Comparison of ENCODE assay signal across 22 mouse cellular contexts in the genomic region with DNA sequence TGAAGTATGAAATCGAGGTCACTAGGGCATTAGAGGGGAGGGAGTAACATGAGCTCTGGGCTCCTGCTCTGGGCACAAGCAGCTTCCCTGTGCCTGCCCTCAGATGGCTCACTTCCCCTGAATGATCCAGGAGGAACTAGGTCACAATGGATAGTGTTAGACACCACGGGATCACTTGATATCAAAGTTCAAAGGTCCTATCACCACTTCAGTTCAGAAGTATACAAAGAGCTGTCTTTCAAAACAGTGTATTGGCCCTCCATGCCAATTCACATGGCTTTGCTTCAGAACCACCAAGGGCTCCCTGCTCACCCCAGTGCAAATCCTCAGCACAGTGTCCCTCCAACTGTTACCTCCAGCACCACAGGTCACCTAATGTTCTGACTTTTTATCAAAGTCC. TPM values are rescaled to one million over a fixed set of nuclear protein-coding genes. Genes with fewer than 3 reads are reported as not detected.
A peak's percentile ranks its signal among the peaks of the same experiment; 100 is the strongest.
DNase-seq lines count a peak whose midpoint lies in the region; ATAC-seq and TF ChIP-seq lines count a peak whose summit lies in the region.
"Not testable (repeated sequence)": the region's sequence is repeated elsewhere in the genome, so short reads cannot be mapped to it uniquely, and the experiment has no call there.
"Had no signal": no experiment of that assay in that cellular context is flagged by ENCODE, and none has a peak within 500 bp of the region (broad histone marks: within the 10 kb centered on the region; RNA-seq: fewer than 3 reads in every experiment).

No protein-coding gene starts in this region.

- not testable (repeated sequence) for TF ChIP-seq POLR2A in liver, adult 2 months (IDR thresholded peaks at IDR 0.05; ENCODE audit: extremely low read depth, insufficient read depth, low read length)

- not testable (repeated sequence) for H3K9ac ChIP-seq in intestine, embryonic 15.5 days; intestine, embryonic 16.5 days (ENCODE audit: low read depth, low read length); intestine, postnatal 0 days (ENCODE audit: low read depth, low read length); liver, adult 2 months (ENCODE audit: low read depth, low read length)

- H3K27me3 ChIP-seq in intestine, embryonic 15.5 days (replicated peaks); intestine, embryonic 16.5 days (replicated peaks; ENCODE audit: control insufficient read depth, insufficient read depth, low read length); intestine, postnatal 0 days (replicated peaks; ENCODE audit: control insufficient read depth, insufficient read depth, low read length); liver, adult 2 months (ENCODE audit: control insufficient read depth, insufficient read depth, low read length): not testable (repeated sequence)

- TF ChIP-seq CTCF in intestine, postnatal 0 days (IDR thresholded peaks at IDR 0.05; ENCODE audit: low read depth); liver, adult 2 months (IDR thresholded peaks at IDR 0.05; ENCODE audit: low read depth, low read length): not testable (repeated sequence)

- WGBS in intestine, embryonic 15.5 days: 47% methylated on average over 2 of the region's 2 CpGs
- WGBS in intestine, embryonic 16.5 days: 27% methylated on average over 2 of the region's 2 CpGs
- 23% methylated on average over 2 of the region's 2 CpGs for WGBS in intestine, postnatal 0 days
- 5% methylated on average over 2 of the region's 2 CpGs for WGBS in liver, adult 2 months

- not testable (repeated sequence) for H3K4me1 ChIP-seq in intestine, embryonic 15.5 days (replicated peaks); intestine, embryonic 16.5 days (ENCODE audit: control insufficient read depth, insufficient read depth, low read length); intestine, postnatal 0 days (replicated peaks; ENCODE audit: control insufficient read depth, insufficient read depth, low read length); liver, adult 2 months (ENCODE audit: control insufficient read depth, insufficient read depth, low read length)

- H3K36me3 ChIP-seq in intestine, embryonic 15.5 days; intestine, embryonic 16.5 days (ENCODE audit: control insufficient read depth, insufficient read depth, low read length); intestine, postnatal 0 days (ENCODE audit: control insufficient read depth, insufficient read depth); liver, adult 2 months (ENCODE audit: control insufficient read depth, insufficient read depth, low read length): not testable (repeated sequence)

- not testable (repeated sequence) for H3K4me3 ChIP-seq in intestine, embryonic 15.5 days (replicated peaks); intestine, embryonic 16.5 days (ENCODE audit: low read length); intestine, postnatal 0 days (ENCODE audit: low read depth, low read length); liver, adult 2 months (ENCODE audit: insufficient read depth, low read depth, low read length)

- DNase-seq in kidney, adult 9 months: peak; percentile 6
- peak; percentile 94 for DNase-seq in liver, adult 2 months (ENCODE audit: extremely low read depth, low read depth, low spot score)

- not testable (repeated sequence) for H3K9me3 ChIP-seq in intestine, embryonic 15.5 days; intestine, embryonic 16.5 days (ENCODE audit: control insufficient read depth, low read length); intestine, postnatal 0 days (ENCODE audit: control insufficient read depth)

- not testable (repeated sequence) for H3K79me2 ChIP-seq in liver, adult 2 months (ENCODE audit: control insufficient read depth, insufficient read depth, low read length)

- H3K4me2 ChIP-seq in intestine, embryonic 15.5 days (replicated peaks); intestine, embryonic 16.5 days (ENCODE audit: low read depth, low read length); intestine, postnatal 0 days (replicated peaks; ENCODE audit: low read depth): not testable (repeated sequence)

- peak; percentile 43; the same call in 1 of the 2 replicates for ATAC-seq in intestine, embryonic 15.5 days
- peak; percentile 53; the same call in 1 of the 2 replicates for ATAC-seq in intestine, embryonic 16.5 days
- ATAC-seq in intestine, postnatal 0 days: peak; percentile 45

- H3K27ac ChIP-seq in intestine, embryonic 15.5 days; intestine, embryonic 16.5 days (ENCODE audit: low read length); intestine, postnatal 0 days (ENCODE audit: low read depth, low read length); liver, adult 2 months (replicated peaks; ENCODE audit: insufficient read depth, low read depth, low read length): not testable (repeated sequence)

RNA-seq across cellular contexts. Expression of a gene that starts 1.5 kb away (rescaled TPM):
- not detected in 2 replicates for polyA plus RNA-seq in intestine, embryonic 15.5 days (2015; fragmentation: Nextera tagmentation; extraction: Ambion mirVana)
- not detected in 2 replicates for polyA plus RNA-seq in intestine, embryonic 16.5 days (2015; fragmentation: Nextera tagmentation; extraction: Ambion mirVana)
- polyA plus RNA-seq in intestine, postnatal 0 days (2015; fragmentation: Nextera tagmentation; extraction: Ambion mirVana): not detected in 2 replicates
- not detected in 2 replicates for total RNA-seq in liver, adult 2 months (2014; rRNA removed)
- not detected in 2 replicates for polyA plus RNA-seq in liver, adult 2 months (2012; rRNA removed)
- total RNA-seq: adrenal gland, adult 18-20 months; adrenal gland, adult 2 months; adrenal gland, adult 8-10 months; adrenal gland, postnatal 10 days; adrenal gland, postnatal 14 days; adrenal gland, postnatal 25 days; adrenal gland, postnatal 36 days; CH12.LX; ES-E14; G1E; MEL had no signal
- polyA plus RNA-seq: activated CD4-positive, CD25-positive, alpha-beta regulatory T cell, adult 4 months; adrenal gland, adult 2 months; brain, embryonic 14.5 days; C2C12; CD4-positive, CD25-positive, alpha-beta regulatory T cell, adult 4 months; G1E; Patski had no signal

RNA-seq across cellular contexts. Expression of a gene that starts 17.3 kb away (rescaled TPM):
- not detected in 2 replicates for polyA plus RNA-seq in intestine, embryonic 15.5 days (2015; fragmentation: Nextera tagmentation; extraction: Ambion mirVana)
- not detected in 2 replicates for polyA plus RNA-seq in intestine, embryonic 16.5 days (2015; fragmentation: Nextera tagmentation; extraction: Ambion mirVana)
- not detected in 2 replicates for polyA plus RNA-seq in intestine, postnatal 0 days (2015; fragmentation: Nextera tagmentation; extraction: Ambion mirVana)
- not detected in 2 replicates for total RNA-seq in liver, adult 2 months (2014; rRNA removed)
- not detected in 2 replicates for polyA plus RNA-seq in liver, adult 2 months (2012; rRNA removed)
- total RNA-seq: adrenal gland, adult 18-20 months; adrenal gland, adult 2 months; adrenal gland, adult 8-10 months; adrenal gland, postnatal 10 days; adrenal gland, postnatal 14 days; adrenal gland, postnatal 25 days; adrenal gland, postnatal 36 days; adrenal gland, postnatal 4 days; CH12.LX; ES-E14; G1E; MEL had no signal
- polyA plus RNA-seq: activated CD4-positive, CD25-positive, alpha-beta regulatory T cell, adult 4 months; adrenal gland, adult 2 months; brain, embryonic 14.5 days; C2C12; CD4-positive, CD25-positive, alpha-beta regulatory T cell, adult 4 months; G1E; Patski had no signal

RNA-seq across cellular contexts. Expression of a gene that starts 25.4 kb away (rescaled TPM):
- polyA plus RNA-seq in intestine, embryonic 15.5 days (2015; fragmentation: Nextera tagmentation; extraction: Ambion mirVana): not detected in 2 replicates
- polyA plus RNA-seq in intestine, embryonic 16.5 days (2015; fragmentation: Nextera tagmentation; extraction: Ambion mirVana): not detected in 2 replicates
- not detected in 2 replicates for polyA plus RNA-seq in intestine, postnatal 0 days (2015; fragmentation: Nextera tagmentation; extraction: Ambion mirVana)
- total RNA-seq in liver, adult 2 months (2014; rRNA removed): not detected in 2 replicates
- not detected in 2 replicates for polyA plus RNA-seq in liver, adult 2 months (2012; rRNA removed)
- total RNA-seq: adrenal gland, adult 18-20 months; adrenal gland, adult 2 months; adrenal gland, adult 8-10 months; adrenal gland, postnatal 10 days; adrenal gland, postnatal 14 days; adrenal gland, postnatal 25 days; adrenal gland, postnatal 36 days; adrenal gland, postnatal 4 days; CH12.LX; ES-E14; G1E; MEL had no signal
- polyA plus RNA-seq: activated CD4-positive, CD25-positive, alpha-beta regulatory T cell, adult 4 months; adrenal gland, adult 2 months; brain, embryonic 14.5 days; C2C12; CD4-positive, CD25-positive, alpha-beta regulatory T cell, adult 4 months; G1E; Patski had no signal

RNA-seq across cellular contexts. Expression of a gene that starts 27.0 kb away (rescaled TPM):
- not detected in 2 replicates for polyA plus RNA-seq in intestine, embryonic 15.5 days (2015; fragmentation: Nextera tagmentation; extraction: Ambion mirVana)
- 0.13 TPM in 1 of 2 replicates, not detected in the other for polyA plus RNA-seq in intestine, embryonic 16.5 days (2015; fragmentation: Nextera tagmentation; extraction: Ambion mirVana)
- polyA plus RNA-seq in intestine, postnatal 0 days (2015; fragmentation: Nextera tagmentation; extraction: Ambion mirVana): not detected in 2 replicates
- total RNA-seq in liver, adult 2 months (2014; rRNA removed): not detected in 2 replicates
- polyA plus RNA-seq in liver, adult 2 months (2012; rRNA removed): not detected in 2 replicates
- total RNA-seq: adrenal gland, adult 18-20 months; adrenal gland, adult 2 months; adrenal gland, adult 8-10 months; adrenal gland, postnatal 10 days; adrenal gland, postnatal 14 days; adrenal gland, postnatal 25 days; adrenal gland, postnatal 36 days; adrenal gland, postnatal 4 days; CH12.LX; ES-E14; G1E; MEL had no signal
- polyA plus RNA-seq: activated CD4-positive, CD25-positive, alpha-beta regulatory T cell, adult 4 months; adrenal gland, adult 2 months; brain, embryonic 14.5 days; C2C12; CD4-positive, CD25-positive, alpha-beta regulatory T cell, adult 4 months; G1E; Patski had no signal

RNA-seq across cellular contexts. Expression of a gene that starts 34.6 kb away (rescaled TPM):
- polyA plus RNA-seq in intestine, embryonic 15.5 days (2015; fragmentation: Nextera tagmentation; extraction: Ambion mirVana): not detected in 2 replicates
- not detected in 2 replicates for polyA plus RNA-seq in intestine, embryonic 16.5 days (2015; fragmentation: Nextera tagmentation; extraction: Ambion mirVana)
- not detected in 2 replicates for polyA plus RNA-seq in intestine, postnatal 0 days (2015; fragmentation: Nextera tagmentation; extraction: Ambion mirVana)
- total RNA-seq in liver, adult 2 months (2014; rRNA removed): not detected in 2 replicates
- polyA plus RNA-seq in liver, adult 2 months (2012; rRNA removed): not detected in 2 replicates
- total RNA-seq: adrenal gland, adult 18-20 months; adrenal gland, adult 2 months; adrenal gland, adult 8-10 months; adrenal gland, postnatal 10 days; adrenal gland, postnatal 14 days; adrenal gland, postnatal 25 days; adrenal gland, postnatal 36 days; adrenal gland, postnatal 4 days; CH12.LX; ES-E14; MEL had no signal
- polyA plus RNA-seq: activated CD4-positive, CD25-positive, alpha-beta regulatory T cell, adult 4 months; adrenal gland, adult 2 months; brain, embryonic 14.5 days; C2C12; CD4-positive, CD25-positive, alpha-beta regulatory T cell, adult 4 months; G1E; Patski had no signal
